Mouse (Mus musculus) testis, adult 2 months (tissue): Measurements from ENCODE around the gene Mettl21a.

Source experiments
- CTCF ChIP-seq: fragments of 200-500 bp; IDR thresholded peaks from 2 replicates; pipeline ENCODE4 v1.5.1; 2012; ENCODE audit warnings: low read depth, mild to moderate bottlenecking, inconsistent platforms, low read length, moderate library complexity; ENCODE audit not compliant: control insufficient read depth, insufficient read depth, insufficient replicate concordance
- POLR2A ChIP-seq: fragments of 200-500 bp; IDR thresholded peaks from 2 replicates; pipeline ENCODE4 v1.6.1; 2012; ENCODE audit warnings: low read depth, mild to moderate bottlenecking, inconsistent platforms, low read length, moderate library complexity; ENCODE audit not compliant: control insufficient read depth

- no peak for TF ChIP-seq POLR2A
- no peak for TF ChIP-seq CTCF
These were observed 41.0 kb downstream of the Mettl21a start for GRCm38 (mm10) chr1:64576022-64576421.
